Mouse (Mus musculus) limb, embryonic 12.5 days (tissue): Measurements from ENCODE around the gene Cdcp1. TPM values are rescaled to one million over a fixed set of nuclear protein-coding genes. Genes with fewer than 3 reads are reported as not detected.

ENCODE experiments used
- ATAC-seq: fragments of 200-750 bp; cut with Nextera tagmentation; 2 replicates; pipeline ENCODE4 v1.8.0; 2017; ENCODE audit warnings: low read depth, moderate TSS enrichment; ENCODE audit not compliant: insufficient number of reproducible peaks, insufficient read depth, low FRiP score, low TSS enrichment
- H3K27ac ChIP-seq: fragments of 300-500 bp; sonication (generic); 2 replicates; pipeline ENCODE4 v1.5.1; 2016; ENCODE audit warnings: mild to moderate bottlenecking, moderate library complexity
- H3K27me3 ChIP-seq: fragments of 300-500 bp; sonication (generic); 2 replicates; pipeline ENCODE4 v1.6.1; 2016; ENCODE audit warnings: mild to moderate bottlenecking, moderate library complexity
- H3K36me3 ChIP-seq: fragments of 300-500 bp; sonication (generic); 2 replicates; pipeline ENCODE4 v1.6.1; 2016; ENCODE audit warnings: mild to moderate bottlenecking, moderate library complexity
- H3K4me1 ChIP-seq: fragments of 300-500 bp; sonication (generic); replicated peaks from 2 replicates; pipeline ENCODE4 v1.6.1; 2016
- H3K4me2 ChIP-seq: fragments of 300-500 bp; sonication (generic); 2 replicates; pipeline ENCODE4 v1.6.1; 2016; ENCODE audit warnings: mild to moderate bottlenecking, moderate library complexity
- H3K4me3 ChIP-seq: fragments of 300-500 bp; sonication (generic); replicated peaks from 2 replicates; pipeline ENCODE4 v1.5.1; 2016; ENCODE audit warnings: mild to moderate bottlenecking
- H3K9ac ChIP-seq: fragments of 300-500 bp; sonication (generic); replicated peaks from 2 replicates; pipeline ENCODE4 v1.6.1; 2016; ENCODE audit warnings: mild to moderate bottlenecking, moderate library complexity
- H3K9me3 ChIP-seq: fragments of 300-500 bp; sonication (generic); 2 replicates; pipeline ENCODE4 v1.6.1; 2016; ENCODE audit warnings: mild to moderate bottlenecking, moderate library complexity
- WGBS: fragments of 180-500 bp; shearing (Covaris S2); methylation state at CpG from one replicate; pipeline ENCODE4 v1.1.7; 2016; 5-methylcytosine and 5-hydroxymethylcytosine counted together
- polyA plus RNA-seq: library from polyadenylated mRNA; unstranded; fragments of >200 nt; fragmentation: Nextera tagmentation; extraction: Ambion mirVana; gene quantifications from 2 replicates; pipeline ENCODE4 v1.2.1, GENCODE M21; 2016

The Cdcp1 gene
- 3.6 and 3.8 TPM in 2 replicates for polyA plus RNA-seq

GRCm38 (mm10) chr9:123215621-123216440 is at the start of gene Cdcp1:
Cdcp1 (minus strand) TSS chr9:123216038.
- peaks cover 5% of the 10 kb centered on the region; the same call in 1 of the 2 replicates for H3K4me1 ChIP-seq
- H3K4me2 ChIP-seq, result peak within 1 kb of the TSS; percentile 66
- H3K27ac ChIP-seq, result no peak within 1 kb of the TSS
- H3K27me3 ChIP-seq, result peaks cover 32% of the 10 kb centered on the region
- H3K36me3 ChIP-seq, result no peaks in the 10 kb centered on the region
- H3K9me3 ChIP-seq, result no peaks in the 10 kb centered on the region
- peak within 1 kb of the TSS; percentile 47 for H3K9ac ChIP-seq
- peak within 1 kb of the TSS; percentile 41 for H3K4me3 ChIP-seq
- 6% methylated on average over 44 of the region's 45 CpGs for WGBS
- ATAC-seq, result peak; percentile 56; the same call in 1 of the 2 replicates

GRCm38 (mm10) chr9:123260611-123261021 is 44.8 kb upstream of the Cdcp1 start, which contains the start of gene Tmem158:
Tmem158 (minus strand) TSS chr9:123260764.
- under 1% methylated on average over 40 of the region's 40 CpGs for WGBS
- Histone ChIP-seq H3K36me3 (no peaks in the 10 kb centered on the region), H3K9ac (peak within 1 kb of the TSS; percentile 74), H3K4me3 (peak within 1 kb of the TSS; percentile 71), H3K4me1 (peaks cover 4% of the 10 kb centered on the region; the same call in 1 of the 2 replicates), H3K27me3 (peaks cover 49% of the 10 kb centered on the region), H3K4me2 (peak within 1 kb of the TSS; percentile 94), H3K27ac (peak within 1 kb of the TSS; percentile 56; the same call in 1 of the 2 replicates), H3K9me3 (no peaks in the 10 kb centered on the region)
- ATAC-seq, result peak; percentile 92

- 0% methylated on average over 92 of the region's 92 CpGs for WGBS
- Histone ChIP-seq H3K4me3 (peak overlapping the region; percentile 71), H3K27me3 (peaks cover 49% of the 10 kb centered on the region), H3K36me3 (no peaks in the 10 kb centered on the region), H3K4me2 (peak overlapping the region; percentile 94), H3K27ac (peak overlapping the region; percentile 56; the same call in 1 of the 2 replicates), H3K9me3 (no peaks in the 10 kb centered on the region), H3K4me1 (peaks cover 4% of the 10 kb centered on the region; the same call in 1 of the 2 replicates), H3K9ac (peak overlapping the region; percentile 74)
- ATAC-seq, result peak; percentile 78
Measured at GRCm38 (mm10) chr9:123259896-123260610, 44.2 kb upstream of the Cdcp1 start.

GRCm38 (mm10) chr9:123259461-123259895 is 43.6 kb upstream of the Cdcp1 start:
- peak overlapping the region; percentile 94 for H3K4me2 ChIP-seq
- no peaks in the 10 kb centered on the region for H3K36me3 ChIP-seq
- H3K27me3 ChIP-seq, result peaks cover 49% of the 10 kb centered on the region
- no peaks in the 10 kb centered on the region for H3K9me3 ChIP-seq
- peak overlapping the region; percentile 74 for H3K9ac ChIP-seq
- WGBS, result under 1% methylated on average over 45 of the region's 45 CpGs
- ATAC-seq, result 0 out of 2 replicates have a peak, but pooled peaks have one; percentile 3
- H3K4me3 ChIP-seq, result peak overlapping the region; percentile 71
- no peak overlapping the region for H3K27ac ChIP-seq
- H3K4me1 ChIP-seq, result peaks cover 4% of the 10 kb centered on the region; the same call in 1 of the 2 replicates

GRCm38 (mm10) chr9:123258796-123259195 is 43.0 kb upstream of the Cdcp1 start:
- peak overlapping the region; percentile 94 for H3K4me2 ChIP-seq
- peaks cover 49% of the 10 kb centered on the region for H3K27me3 ChIP-seq
- peaks cover 4% of the 10 kb centered on the region; the same call in 1 of the 2 replicates for H3K4me1 ChIP-seq
- no peaks in the 10 kb centered on the region for H3K36me3 ChIP-seq
- ATAC-seq, result no peak
- no peak overlapping the region for H3K27ac ChIP-seq
- H3K9ac ChIP-seq, result no peak overlapping the region
- peak overlapping the region; percentile 71; the same call in 1 of the 2 replicates for H3K4me3 ChIP-seq
- 39% methylated on average over 10 of the region's 10 CpGs for WGBS
- no peaks in the 10 kb centered on the region for H3K9me3 ChIP-seq

- H3K27ac ChIP-seq, result no peak overlapping the region
- no peaks in the 10 kb centered on the region for H3K9me3 ChIP-seq
- ATAC-seq, result no peak
- peaks cover 38% of the 10 kb centered on the region for H3K27me3 ChIP-seq
- no peak overlapping the region for H3K4me2 ChIP-seq
- H3K9ac ChIP-seq, result no peak overlapping the region
- H3K4me3 ChIP-seq, result no peak overlapping the region
- H3K36me3 ChIP-seq, result no peaks in the 10 kb centered on the region
- peaks cover 4% of the 10 kb centered on the region; the same call in 1 of the 2 replicates for H3K4me1 ChIP-seq
- 80% methylated on average over 3 of the region's 3 CpGs for WGBS
Measured at GRCm38 (mm10) chr9:123255736-123256135, 39.9 kb upstream of the Cdcp1 start.

- Histone ChIP-seq H3K9me3 (no peaks in the 10 kb centered on the region), H3K4me2 (no peak overlapping the region), H3K4me1 (no peaks in the 10 kb centered on the region), H3K36me3 (no peaks in the 10 kb centered on the region), H3K27ac (no peak overlapping the region), H3K9ac (no peak overlapping the region), H3K27me3 (no peaks in the 10 kb centered on the region; the same call in 1 of the 2 replicates), H3K4me3 (no peak overlapping the region)
- WGBS, result 83% methylated on average over 1 of the region's 1 CpGs
- no peak for ATAC-seq
Measured at GRCm38 (mm10) chr9:123247992-123248391, 32.2 kb upstream of the Cdcp1 start.

GRCm38 (mm10) chr9:123245146-123245545 is 29.3 kb upstream of the Cdcp1 start:
- Histone ChIP-seq H3K4me2 (no peak overlapping the region), H3K4me1 (no peaks in the 10 kb centered on the region), H3K27ac (no peak overlapping the region), H3K36me3 (no peaks in the 10 kb centered on the region), H3K4me3 (no peak overlapping the region), H3K9me3 (no peaks in the 10 kb centered on the region), H3K9ac (no peak overlapping the region), H3K27me3 (no peaks in the 10 kb centered on the region)
- 77% methylated on average over 4 of the region's 4 CpGs for WGBS
- ATAC-seq, result no peak

- Histone ChIP-seq H3K9me3 (no peaks in the 10 kb centered on the region), H3K9ac (no peak overlapping the region), H3K4me3 (no peak overlapping the region), H3K27me3 (no peaks in the 10 kb centered on the region), H3K4me1 (no peaks in the 10 kb centered on the region), H3K4me2 (no peak overlapping the region), H3K27ac (no peak overlapping the region), H3K36me3 (no peaks in the 10 kb centered on the region)
- no peak for ATAC-seq
- 74% methylated on average over 10 of the region's 10 CpGs for WGBS
Measured at GRCm38 (mm10) chr9:123243988-123244387, 28.1 kb upstream of the Cdcp1 start.

GRCm38 (mm10) chr9:123241191-123241590 is 25.4 kb upstream of the Cdcp1 start:
- Histone ChIP-seq H3K4me1 (peaks cover 6% of the 10 kb centered on the region; the same call in 1 of the 2 replicates), H3K4me2 (no peak overlapping the region), H3K27me3 (no peaks in the 10 kb centered on the region), H3K9me3 (no peaks in the 10 kb centered on the region), H3K36me3 (no peaks in the 10 kb centered on the region), H3K27ac (no peak overlapping the region), H3K9ac (no peak overlapping the region), H3K4me3 (no peak overlapping the region)
- 93% methylated on average over 5 of the region's 5 CpGs for WGBS
- ATAC-seq, result no peak

- Histone ChIP-seq H3K4me1 (peaks cover 6% of the 10 kb centered on the region; the same call in 1 of the 2 replicates), H3K36me3 (no peaks in the 10 kb centered on the region), H3K27me3 (no peaks in the 10 kb centered on the region; the same call in 1 of the 2 replicates), H3K9ac (no peak overlapping the region), H3K4me2 (no peak overlapping the region), H3K4me3 (no peak overlapping the region), H3K9me3 (no peaks in the 10 kb centered on the region), H3K27ac (no peak overlapping the region)
- WGBS, result 82% methylated on average over 2 of the region's 2 CpGs
- ATAC-seq, result no peak
Measured at GRCm38 (mm10) chr9:123240751-123241150, 24.9 kb upstream of the Cdcp1 start.
